Mouse (Mus musculus): Measurements from ENCODE around the gene Gm10837. TPM values are rescaled to one million over a fixed set of nuclear protein-coding genes. Genes with fewer than 3 reads are reported as not detected.

Gm10837 gene
- polyA plus RNA-seq, 1 experiment from 2014 or later: 0.29 TPM

DNA sequence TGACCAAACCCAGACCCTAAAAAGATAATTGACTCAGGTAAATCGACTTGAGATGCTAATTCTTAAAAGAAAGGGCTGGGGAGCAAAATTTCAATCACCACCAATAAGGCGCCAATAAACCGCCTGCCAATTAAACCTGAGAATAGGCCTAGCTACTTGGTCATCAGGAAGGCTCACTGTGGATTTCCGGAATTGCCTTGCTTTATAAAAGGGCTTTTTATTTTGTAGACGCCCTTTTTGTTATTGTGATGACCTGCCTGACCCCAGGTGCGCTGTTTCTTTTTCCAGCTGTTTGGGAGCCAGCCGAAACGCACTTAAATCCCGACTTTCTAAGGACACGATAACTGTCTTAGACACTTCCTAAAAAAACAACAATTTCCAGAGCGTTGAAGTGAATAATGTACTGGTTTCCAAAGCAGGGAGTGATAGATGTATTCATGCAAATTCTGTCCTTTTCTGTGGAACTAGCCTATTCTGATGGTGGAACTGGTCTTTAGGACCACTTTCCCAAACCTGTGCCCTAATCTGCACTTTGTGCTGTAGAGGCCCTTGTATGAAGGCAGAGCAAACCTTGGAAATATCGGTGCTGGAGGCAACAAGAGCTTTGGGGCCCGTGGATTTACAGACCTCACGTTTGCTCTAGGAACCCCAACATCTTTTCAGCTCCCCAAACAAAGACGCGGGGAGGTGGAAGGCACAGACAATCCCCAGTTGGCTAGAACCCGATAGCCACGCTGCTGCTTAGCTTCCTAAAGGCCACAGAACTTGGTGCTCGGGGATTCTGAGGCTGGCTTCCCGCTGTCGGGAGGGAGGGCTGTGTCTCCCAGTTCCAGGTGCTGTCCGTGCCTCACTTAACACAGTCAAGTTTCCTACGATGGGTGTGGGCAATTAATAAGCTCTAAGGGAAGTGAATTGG, 22.2 kb upstream of the Gm10837 start:
- 5% methylated on average over 23 of the region's 23 CpGs for WGBS
- H3K9me3 ChIP-seq: no peaks in the 10 kb centered on the region
- H3K27ac ChIP-seq: peak overlapping the region; percentile 67
- H3K36me3 ChIP-seq: no peaks in the 10 kb centered on the region
- H3K4me1 ChIP-seq (replicated peaks): peaks cover 68% of the 10 kb centered on the region
- peaks cover 99% of the 10 kb centered on the region for H3K27me3 ChIP-seq (ENCODE audit: insufficient read depth, poor library complexity, severe bottlenecking)
- peak overlapping the region; percentile 42 for H3K4me3 ChIP-seq
- peak; percentile 59 for DNase-seq (ENCODE audit: low spot score)

DNA sequence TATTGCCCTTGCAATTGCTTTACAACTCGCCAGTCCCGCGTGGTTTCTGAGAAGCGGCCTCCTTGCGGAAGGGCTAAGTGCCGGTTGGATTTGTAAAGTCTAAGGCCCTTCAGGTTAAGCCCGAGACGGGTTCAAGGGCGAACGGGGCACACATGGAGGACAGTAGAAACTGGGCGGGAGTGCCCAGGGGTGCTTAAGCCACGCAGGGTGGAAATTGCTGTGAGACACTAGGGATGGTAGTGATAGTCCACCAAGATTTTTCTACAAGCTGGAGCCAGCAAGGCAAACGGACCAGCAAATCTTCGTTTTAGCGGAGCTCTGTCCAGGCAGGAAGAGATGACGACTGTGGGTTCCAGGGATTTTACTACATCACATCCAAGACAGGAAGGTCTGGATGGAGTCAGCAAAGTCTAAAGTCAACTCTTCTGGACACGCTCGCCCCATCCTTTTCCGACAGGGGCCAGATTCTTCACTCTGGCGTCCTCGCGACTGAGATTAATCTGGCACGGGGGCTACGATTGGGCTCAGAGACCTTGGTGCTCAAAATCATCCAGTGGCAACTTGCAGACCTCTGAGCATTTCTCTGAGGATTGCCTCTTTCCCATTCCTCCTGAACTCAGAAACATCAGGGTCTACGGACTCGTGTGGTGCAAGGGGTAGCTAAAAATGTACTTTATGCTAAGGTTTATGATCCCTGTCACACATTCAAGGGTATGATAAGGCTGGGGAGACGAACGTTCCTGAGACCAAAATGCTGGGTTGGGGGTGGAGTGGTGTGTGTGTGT, 21.2 kb upstream of the Gm10837 start:
- Histone ChIP-seq H3K36me3 (no peaks in the 10 kb centered on the region), H3K27ac (peak overlapping the region; percentile 67), H3K9me3 (no peaks in the 10 kb centered on the region), H3K4me1 (replicated peaks) (peaks cover 68% of the 10 kb centered on the region), H3K4me3 (peak overlapping the region; percentile 42), H3K27me3 (ENCODE audit: insufficient read depth, poor library complexity, severe bottlenecking) (peaks cover 99% of the 10 kb centered on the region)
- peak; percentile 69 for DNase-seq (ENCODE audit: low spot score)
- 3% methylated on average over 28 of the region's 28 CpGs for WGBS

- Histone ChIP-seq H3K4me1 (replicated peaks) (peaks cover 70% of the 10 kb centered on the region), H3K27ac (peak overlapping the region; percentile 97)
Observed at GRCm38 (mm10) chr14:122471449-122472085, 18.8 kb upstream of the Gm10837 start.

DNA sequence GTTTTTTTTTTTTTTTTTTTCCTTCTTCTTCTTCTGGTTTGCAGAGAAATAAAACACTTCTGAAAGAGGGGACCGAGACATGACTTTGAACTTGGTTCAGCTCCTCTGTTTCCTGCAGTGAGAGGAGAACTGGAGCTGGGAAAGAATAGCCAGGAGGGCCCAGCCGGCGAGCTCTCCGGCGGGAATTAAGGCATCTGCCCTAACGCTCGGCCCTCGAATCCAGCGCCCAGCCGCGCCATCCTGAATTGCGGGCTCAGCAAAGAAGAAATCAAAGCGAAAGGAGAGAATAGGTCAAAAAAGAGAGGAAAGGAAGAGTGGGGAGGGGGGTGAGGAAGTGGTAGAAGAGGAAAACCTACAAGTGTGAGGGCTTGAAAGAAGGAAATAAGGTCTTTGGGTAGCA, 18.2 kb upstream of the Gm10837 start:
- peak overlapping the region; percentile 97 for H3K27ac ChIP-seq
- peak; percentile 61 for DNase-seq (ENCODE audit: low spot score)
- peaks cover 12% of the 10 kb centered on the region for H3K36me3 ChIP-seq
- no peaks in the 10 kb centered on the region for H3K9me3 ChIP-seq
- peaks cover 70% of the 10 kb centered on the region for H3K4me1 ChIP-seq (replicated peaks)
- under 1% methylated on average over 13 of the region's 13 CpGs for WGBS
- H3K4me3 ChIP-seq: peak overlapping the region; percentile 81
- H3K27me3 ChIP-seq (ENCODE audit: insufficient read depth, poor library complexity, severe bottlenecking): peaks cover 99% of the 10 kb centered on the region

More at GRCm38 (mm10) chr14:122471449-122472085, 18.8 kb upstream of the Gm10837 start:
- H3K27me3 ChIP-seq (ENCODE audit: insufficient read depth, poor library complexity, severe bottlenecking): peaks cover 99% of the 10 kb centered on the region
- peaks cover 8% of the 10 kb centered on the region for H3K36me3 ChIP-seq
- no peaks in the 10 kb centered on the region for H3K9me3 ChIP-seq
- WGBS: 10% methylated on average over 31 of the region's 31 CpGs
- DNase-seq (ENCODE audit: low spot score): peak; percentile 23
- peak overlapping the region; percentile 81 for H3K4me3 ChIP-seq

DNA sequence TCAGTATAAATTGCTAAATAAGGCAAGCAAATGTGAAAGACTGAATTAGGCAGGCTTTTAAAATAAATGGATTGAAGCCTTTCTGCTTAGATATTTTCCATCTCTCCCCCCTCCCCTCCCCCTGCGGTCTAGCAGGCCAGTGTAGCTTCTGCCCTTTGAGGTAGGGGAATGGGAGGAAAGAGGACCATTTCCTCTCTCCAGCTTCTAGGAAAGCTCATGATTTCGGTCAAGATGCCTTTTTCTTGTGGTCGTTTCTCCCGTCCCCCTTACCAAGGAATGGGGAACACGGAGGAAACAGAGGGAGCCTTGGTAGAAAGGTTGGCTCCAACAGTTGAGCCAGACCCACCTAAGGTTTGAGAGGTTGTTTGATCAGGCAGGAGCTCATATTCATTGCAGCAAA, 17.7 kb upstream of the Gm10837 start:
- WGBS: 2% methylated on average over 5 of the region's 5 CpGs
- Histone ChIP-seq H3K4me1 (replicated peaks) (peaks cover 70% of the 10 kb centered on the region), H3K27me3 (ENCODE audit: insufficient read depth, poor library complexity, severe bottlenecking) (peaks cover 99% of the 10 kb centered on the region), H3K9me3 (no peaks in the 10 kb centered on the region), H3K27ac (peak overlapping the region; percentile 97), H3K4me3 (peak overlapping the region; percentile 81), H3K36me3 (peaks cover 12% of the 10 kb centered on the region)
- peak; percentile 36 for DNase-seq (ENCODE audit: low spot score)

GRCm38 (mm10) chr14:122473211-122473751, 17.1 kb upstream of the Gm10837 start:
- Histone ChIP-seq H3K4me3 (peak overlapping the region; percentile 81), H3K27me3 (ENCODE audit: insufficient read depth, poor library complexity, severe bottlenecking) (peaks cover 99% of the 10 kb centered on the region), H3K27ac (peak overlapping the region; percentile 97), H3K9me3 (no peaks in the 10 kb centered on the region), H3K4me1 (replicated peaks) (peaks cover 64% of the 10 kb centered on the region), H3K36me3 (peaks cover 12% of the 10 kb centered on the region)
- DNase-seq (ENCODE audit: low spot score): peak; percentile 56
- WGBS: 1% methylated on average over 17 of the region's 17 CpGs

GRCm38 (mm10) chr14:122474041-122474890, 16.1 kb upstream of the Gm10837 start:
- peaks cover 63% of the 10 kb centered on the region for H3K4me1 ChIP-seq (replicated peaks)
- H3K27me3 ChIP-seq (ENCODE audit: insufficient read depth, poor library complexity, severe bottlenecking): peaks cover 98% of the 10 kb centered on the region
- no peaks in the 10 kb centered on the region for H3K9me3 ChIP-seq
- peak overlapping the region; percentile 81 for H3K4me3 ChIP-seq
- H3K27ac ChIP-seq: peak overlapping the region; percentile 97
- peaks cover 21% of the 10 kb centered on the region for H3K36me3 ChIP-seq
- WGBS: under 1% methylated on average over 57 of the region's 57 CpGs
- peak; percentile 91 for DNase-seq (ENCODE audit: low spot score)

DNA sequence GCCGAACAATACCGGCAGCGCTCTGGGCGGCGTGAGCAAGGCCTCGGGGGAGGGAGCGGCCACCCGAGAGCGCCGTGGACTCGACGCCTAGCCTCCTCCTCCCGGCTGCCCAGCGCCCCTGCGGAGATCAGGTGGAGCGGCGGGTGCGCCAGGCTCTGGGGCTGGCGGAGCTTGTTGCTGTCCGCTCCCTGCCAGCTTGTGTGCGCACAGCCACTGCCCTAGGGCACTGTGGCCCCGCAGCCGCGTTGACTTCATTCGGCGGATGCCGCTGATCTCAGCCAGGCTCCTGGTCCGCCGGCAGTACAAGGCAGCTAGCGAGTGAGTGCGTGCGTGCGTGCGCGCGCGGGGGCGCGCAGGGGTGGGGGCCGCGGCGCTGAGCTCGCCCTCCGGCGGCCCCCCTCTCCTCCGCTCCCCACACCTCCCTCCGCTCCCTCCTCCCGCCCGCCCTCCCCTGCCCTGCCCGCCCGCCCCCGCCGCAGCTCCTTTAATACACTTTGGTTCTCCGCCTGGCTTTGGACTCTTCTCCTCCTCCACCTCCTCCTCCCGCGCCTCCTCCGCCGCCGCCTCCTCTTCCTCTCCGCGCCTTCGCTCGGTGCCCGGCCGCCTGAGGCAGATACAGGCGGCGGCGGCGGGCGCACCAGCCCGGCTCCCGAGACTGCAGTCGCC, 15.4 kb upstream of the Gm10837 start, which contains the start of gene Zic2:
TSS of gene Zic2 (plus strand) at position 545 of the 666 bp plus-strand sequence.
- H3K4me1 ChIP-seq (replicated peaks): peaks cover 60% of the 10 kb centered on the region
- H3K9me3 ChIP-seq: no peaks in the 10 kb centered on the region
- peak within 1 kb of the TSS; percentile 81 for H3K4me3 ChIP-seq
- under 1% methylated on average over 63 of the region's 73 CpGs for WGBS
- peaks cover 24% of the 10 kb centered on the region for H3K36me3 ChIP-seq
- peak; percentile 88 for DNase-seq (ENCODE audit: low spot score)
- peak within 1 kb of the TSS; percentile 97 for H3K27ac ChIP-seq
- H3K27me3 ChIP-seq (ENCODE audit: insufficient read depth, poor library complexity, severe bottlenecking): peaks cover 97% of the 10 kb centered on the region

DNA sequence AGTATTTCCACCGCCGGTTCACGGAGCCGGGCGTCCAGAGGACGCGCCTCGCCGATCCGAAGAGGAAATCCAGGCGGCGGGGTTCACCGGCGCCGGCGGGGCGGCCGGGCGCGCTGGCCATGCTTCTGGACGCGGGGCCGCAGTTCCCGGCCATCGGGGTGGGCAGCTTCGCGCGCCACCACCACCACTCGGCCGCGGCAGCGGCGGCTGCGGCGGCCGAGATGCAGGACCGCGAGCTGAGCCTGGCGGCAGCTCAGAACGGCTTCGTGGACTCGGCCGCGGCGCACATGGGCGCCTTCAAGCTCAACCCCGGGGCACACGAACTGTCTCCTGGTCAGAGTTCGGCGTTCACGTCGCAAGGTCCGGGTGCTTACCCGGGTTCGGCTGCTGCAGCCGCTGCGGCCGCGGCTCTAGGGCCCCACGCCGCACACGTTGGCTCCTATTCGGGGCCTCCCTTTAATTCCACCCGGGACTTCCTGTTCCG, 14.8 kb upstream of the Gm10837 start:
- Histone ChIP-seq H3K4me3 (peak overlapping the region; percentile 81), H3K4me1 (replicated peaks) (peaks cover 64% of the 10 kb centered on the region), H3K27me3 (ENCODE audit: insufficient read depth, poor library complexity, severe bottlenecking) (peaks cover 97% of the 10 kb centered on the region), H3K9me3 (no peaks in the 10 kb centered on the region), H3K36me3 (peaks cover 24% of the 10 kb centered on the region), H3K27ac (peak overlapping the region; percentile 97)
- no peak for DNase-seq (ENCODE audit: low spot score)
- WGBS: under 1% methylated on average over 65 of the region's 65 CpGs

DNA sequence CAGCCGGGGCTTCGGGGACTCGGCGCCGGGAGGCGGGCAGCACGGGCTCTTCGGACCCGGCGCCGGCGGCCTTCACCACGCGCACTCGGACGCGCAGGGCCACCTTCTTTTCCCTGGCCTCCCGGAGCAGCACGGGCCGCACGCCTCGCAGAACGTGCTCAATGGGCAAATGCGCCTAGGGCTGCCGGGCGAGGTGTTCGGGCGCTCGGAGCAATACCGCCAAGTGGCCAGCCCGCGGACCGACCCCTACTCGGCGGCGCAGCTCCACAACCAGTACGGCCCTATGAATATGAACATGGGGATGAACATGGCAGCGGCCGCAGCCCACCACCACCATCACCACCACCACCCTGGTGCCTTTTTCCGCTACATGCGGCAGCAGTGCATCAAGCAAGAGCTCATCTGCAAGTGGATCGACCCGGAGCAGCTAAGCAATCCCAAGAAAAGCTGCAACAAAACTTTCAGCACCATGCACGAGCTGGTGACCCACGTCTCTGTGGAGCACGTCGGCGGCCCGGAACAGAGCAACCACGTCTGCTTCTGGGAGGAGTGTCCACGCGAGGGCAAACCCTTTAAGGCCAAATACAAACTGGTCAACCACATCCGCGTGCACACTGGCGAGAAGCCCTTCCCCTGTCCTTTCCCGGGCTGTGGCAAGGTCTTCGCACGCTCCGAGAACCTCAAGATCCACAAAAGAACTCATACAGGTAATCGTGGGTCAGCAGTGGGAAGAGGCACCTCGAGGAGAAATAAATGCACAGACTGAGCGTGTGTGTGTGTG, 14.2 kb upstream of the Gm10837 start:
- peaks cover 66% of the 10 kb centered on the region for H3K4me1 ChIP-seq (replicated peaks)

More for the DNA sequence above, 14.2 kb upstream of the Gm10837 start:
- under 1% methylated on average over 62 of the region's 62 CpGs for WGBS
- peak; percentile 65 for DNase-seq (ENCODE audit: low spot score)
- Histone ChIP-seq H3K4me3 (peak overlapping the region; percentile 81), H3K9me3 (no peaks in the 10 kb centered on the region), H3K36me3 (peaks cover 24% of the 10 kb centered on the region), H3K27me3 (ENCODE audit: insufficient read depth, poor library complexity, severe bottlenecking) (peaks cover 97% of the 10 kb centered on the region), H3K27ac (peak overlapping the region; percentile 97)

Measured in hindbrain, embryonic 10.5 days (tissue).